Mouse (Mus musculus): ENCODE data around the gene Hpse2. TPM values are rescaled to one million over a fixed set of nuclear protein-coding genes. Genes with fewer than 3 reads are reported as not detected.

Gene Hpse2
- polyA plus RNA-seq, 1 experiment: not detected

DNA sequence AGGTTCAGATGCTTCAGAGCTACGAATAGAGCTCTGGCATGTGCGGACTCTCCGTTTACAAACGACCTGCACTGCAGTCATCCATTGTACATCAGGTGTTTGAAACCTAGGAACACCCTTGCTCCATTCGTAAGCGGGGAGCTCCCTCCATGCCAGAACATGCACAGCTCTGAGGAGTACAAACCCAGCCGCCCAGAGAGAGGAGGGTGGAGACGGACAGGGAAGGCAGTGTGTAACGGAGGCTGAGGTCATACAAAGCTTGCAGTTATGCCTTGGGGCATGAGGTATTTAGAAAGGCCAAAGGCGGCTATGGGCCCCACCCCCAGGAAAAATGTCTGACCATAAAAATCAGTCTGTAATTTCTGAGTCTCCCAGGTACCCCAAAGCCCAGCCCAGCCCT lies 623.8 kb downstream of the Hpse2 start:
- Histone ChIP-seq H3K9me3 (replicated peaks; ENCODE audit: control insufficient read depth, insufficient read depth, low read length, poor library complexity, severe bottlenecking) (no peaks in the 10 kb centered on the region), H3K36me3 (ENCODE audit: control insufficient read depth, insufficient read depth, low read length, poor library complexity, severe bottlenecking) (no peaks in the 10 kb centered on the region), H3K27me3 (ENCODE audit: control insufficient read depth, insufficient read depth, low read length, poor library complexity, severe bottlenecking) (no peaks in the 10 kb centered on the region), H3K4me1 (ENCODE audit: control insufficient read depth, insufficient read depth, low read length) (no peaks in the 10 kb centered on the region), H3K4me3 (ENCODE audit: low read depth, low read length) (no peak overlapping the region), H3K27ac (ENCODE audit: insufficient read depth, low read length) (no peak overlapping the region), H3K9ac (ENCODE audit: low read depth, poor library complexity, severe bottlenecking) (no peak overlapping the region)
- TF ChIP-seq CTCF (IDR thresholded peaks at IDR 0.05; ENCODE audit: low read depth, low read length): no peak
- no peak for TF ChIP-seq EP300 (IDR thresholded peaks at IDR 0.05; ENCODE audit: insufficient read depth, low read depth, low read length)
- TF ChIP-seq POLR2A (IDR thresholded peaks at IDR 0.05; ENCODE audit: insufficient read depth, low read length): no peak

DNA sequence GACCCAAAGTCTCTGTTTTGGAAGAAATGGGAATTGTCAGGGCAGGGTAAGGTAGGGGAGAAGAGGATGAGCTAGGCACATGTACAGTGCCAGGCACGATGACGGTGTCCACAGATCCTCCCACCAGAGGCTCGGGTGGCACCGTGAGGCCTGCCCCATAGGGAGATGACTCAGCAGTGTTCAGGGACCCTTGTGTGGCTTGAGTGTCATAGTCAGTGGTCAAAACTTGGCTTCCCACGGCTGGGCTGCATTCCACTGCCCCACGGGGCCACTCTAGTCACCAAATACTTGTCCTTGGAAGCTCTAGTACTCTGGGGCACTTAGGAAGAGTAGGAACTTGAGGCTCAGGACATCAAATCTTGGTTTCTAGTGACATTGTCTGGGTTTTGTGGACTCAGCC lies 631.5 kb downstream of the Hpse2 start:
- Histone ChIP-seq H3K27me3 (ENCODE audit: control insufficient read depth, insufficient read depth, low read length, poor library complexity, severe bottlenecking) (no peaks in the 10 kb centered on the region), H3K36me3 (ENCODE audit: control insufficient read depth, insufficient read depth, low read length, poor library complexity, severe bottlenecking) (no peaks in the 10 kb centered on the region), H3K4me3 (ENCODE audit: low read depth, low read length) (no peak overlapping the region), H3K9me3 (replicated peaks; ENCODE audit: control insufficient read depth, insufficient read depth, low read length, poor library complexity, severe bottlenecking) (no peaks in the 10 kb centered on the region), H3K4me1 (ENCODE audit: control insufficient read depth, insufficient read depth, low read length) (no peaks in the 10 kb centered on the region), H3K27ac (ENCODE audit: insufficient read depth, low read length) (no peak overlapping the region), H3K9ac (ENCODE audit: low read depth, poor library complexity, severe bottlenecking) (no peak overlapping the region)
- TF ChIP-seq POLR2A (IDR thresholded peaks at IDR 0.05; ENCODE audit: insufficient read depth, low read length) (no peak), EP300 (IDR thresholded peaks at IDR 0.05; ENCODE audit: insufficient read depth, low read depth, low read length) (no peak), CTCF (IDR thresholded peaks at IDR 0.05; ENCODE audit: low read depth, low read length) (no peak)

GRCm38 (mm10) chr19:42755148-42755870 lies 632.8 kb downstream of the Hpse2 start:
- Histone ChIP-seq H3K27me3 (ENCODE audit: control insufficient read depth, insufficient read depth, low read length, poor library complexity, severe bottlenecking) (no peaks in the 10 kb centered on the region), H3K9me3 (replicated peaks; ENCODE audit: control insufficient read depth, insufficient read depth, low read length, poor library complexity, severe bottlenecking) (no peaks in the 10 kb centered on the region), H3K9ac (ENCODE audit: low read depth, poor library complexity, severe bottlenecking) (no peak overlapping the region), H3K27ac (ENCODE audit: insufficient read depth, low read length) (no peak overlapping the region), H3K4me3 (ENCODE audit: low read depth, low read length) (no peak overlapping the region), H3K4me1 (ENCODE audit: control insufficient read depth, insufficient read depth, low read length) (no peaks in the 10 kb centered on the region), H3K36me3 (ENCODE audit: control insufficient read depth, insufficient read depth, low read length, poor library complexity, severe bottlenecking) (no peaks in the 10 kb centered on the region)
- TF ChIP-seq EP300 (IDR thresholded peaks at IDR 0.05; ENCODE audit: insufficient read depth, low read depth, low read length) (no peak), POLR2A (IDR thresholded peaks at IDR 0.05; ENCODE audit: insufficient read depth, low read length) (no peak), CTCF (IDR thresholded peaks at IDR 0.05; ENCODE audit: low read depth, low read length) (no peak)

GRCm38 (mm10) chr19:42753141-42753917 lies 634.8 kb downstream of the Hpse2 start:
- H3K4me1 ChIP-seq (ENCODE audit: control insufficient read depth, insufficient read depth, low read length): no peaks in the 10 kb centered on the region
- no peak for TF ChIP-seq CTCF (IDR thresholded peaks at IDR 0.05; ENCODE audit: low read depth, low read length)
- no peak for TF ChIP-seq POLR2A (IDR thresholded peaks at IDR 0.05; ENCODE audit: insufficient read depth, low read length)
- TF ChIP-seq EP300 (IDR thresholded peaks at IDR 0.05; ENCODE audit: insufficient read depth, low read depth, low read length): no peak
- H3K4me3 ChIP-seq (ENCODE audit: low read depth, low read length): no peak overlapping the region
- no peak overlapping the region for H3K27ac ChIP-seq (ENCODE audit: insufficient read depth, low read length)
- no peak overlapping the region for H3K9ac ChIP-seq (ENCODE audit: low read depth, poor library complexity, severe bottlenecking)
- H3K9me3 ChIP-seq (replicated peaks; ENCODE audit: control insufficient read depth, insufficient read depth, low read length, poor library complexity, severe bottlenecking): no peaks in the 10 kb centered on the region
- H3K27me3 ChIP-seq (ENCODE audit: control insufficient read depth, insufficient read depth, low read length, poor library complexity, severe bottlenecking): no peaks in the 10 kb centered on the region
- H3K36me3 ChIP-seq (ENCODE audit: control insufficient read depth, insufficient read depth, low read length, poor library complexity, severe bottlenecking): no peaks in the 10 kb centered on the region

DNA sequence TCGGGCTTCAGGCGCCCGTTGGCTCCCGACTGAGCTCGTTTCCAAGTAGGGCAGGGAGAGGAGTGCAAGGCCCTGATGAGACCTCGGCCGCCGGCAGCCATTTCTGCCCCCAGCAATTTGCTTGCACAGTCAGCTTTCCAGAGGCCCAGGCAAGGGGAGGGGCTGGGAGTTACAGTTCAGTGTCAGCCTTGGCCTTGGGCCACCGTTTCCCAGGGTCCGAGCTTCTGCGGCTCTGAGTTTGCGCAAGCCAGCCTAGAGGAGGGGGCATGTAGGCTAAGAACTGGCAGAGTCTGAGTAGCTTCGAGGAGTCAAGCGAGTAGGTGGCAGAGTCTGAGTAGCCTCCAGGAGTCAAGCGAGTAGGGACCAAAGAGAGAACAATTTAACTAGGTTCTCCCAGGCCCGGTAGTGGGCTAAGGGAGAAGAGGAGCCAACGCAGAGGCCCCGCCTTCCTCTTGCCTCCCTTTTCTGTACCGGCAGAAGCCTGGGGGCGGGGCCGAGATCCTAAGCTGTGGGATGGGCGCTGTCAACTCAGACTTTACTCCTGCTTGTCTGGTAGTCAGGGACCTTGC lies 635.7 kb downstream of the Hpse2 start, which contains the start of gene Pyroxd2:
Gene Pyroxd2 (minus strand): TSS at position 413 of the 569 bp plus-strand sequence.
- Histone ChIP-seq H3K27me3 (ENCODE audit: control insufficient read depth, insufficient read depth, low read length, poor library complexity, severe bottlenecking) (no peaks in the 10 kb centered on the region), H3K4me1 (ENCODE audit: control insufficient read depth, insufficient read depth, low read length) (no peaks in the 10 kb centered on the region), H3K9ac (ENCODE audit: low read depth, poor library complexity, severe bottlenecking) (peak within 1 kb of the TSS; percentile 73), H3K27ac (ENCODE audit: insufficient read depth, low read length) (no peak within 1 kb of the TSS), H3K9me3 (replicated peaks; ENCODE audit: control insufficient read depth, insufficient read depth, low read length, poor library complexity, severe bottlenecking) (no peaks in the 10 kb centered on the region), H3K36me3 (ENCODE audit: control insufficient read depth, insufficient read depth, low read length, poor library complexity, severe bottlenecking) (no peaks in the 10 kb centered on the region), H3K4me3 (ENCODE audit: low read depth, low read length) (peak within 1 kb of the TSS; percentile 63)
- no peak for TF ChIP-seq POLR2A (IDR thresholded peaks at IDR 0.05; ENCODE audit: insufficient read depth, low read length)
- TF ChIP-seq CTCF (IDR thresholded peaks at IDR 0.05; ENCODE audit: low read depth, low read length): no peak
- no peak for TF ChIP-seq EP300 (IDR thresholded peaks at IDR 0.05; ENCODE audit: insufficient read depth, low read depth, low read length)
